Mouse (Mus musculus) heart, embryonic 14.5 days (tissue): ENCODE measurements around the gene Amt. TPM values are rescaled to one million over a fixed set of nuclear protein-coding genes. Genes with fewer than 3 reads are reported as not detected.

Experiments
- ATAC-seq: fragments of 200-750 bp; cut with Nextera tagmentation; 2 replicates; pipeline ENCODE4 v1.8.0; 2017; ENCODE audit warnings: low read depth, moderate TSS enrichment; ENCODE audit not compliant: insufficient number of reproducible peaks, insufficient read depth, low FRiP score
- H3K27ac ChIP-seq, 2 experiments: fragments of 200-500 bp in 1 of 2; fragments of 300-500 bp in 1 of 2; sonication (generic) in 1 of 2; replicated peaks in 1 of 2; 2 replicates each; pipeline ENCODE4 v1.5.1; 2012 to 2014; ENCODE audit warnings: low read depth in 2 of 2, low read length in 2 of 2, control low read depth in 1 of 2, mild to moderate bottlenecking in 1 of 2, mixed read lengths in 1 of 2; ENCODE audit not compliant: control insufficient read depth in 1 of 2, insufficient read depth in 1 of 2
- H3K27me3 ChIP-seq: fragments of 300-500 bp; sonication (generic); 2 replicates; pipeline ENCODE4 v1.6.1; 2014; ENCODE audit warnings: mild to moderate bottlenecking, low read length, control low read depth; ENCODE audit not compliant: control insufficient read depth, insufficient read depth
- H3K36me3 ChIP-seq: fragments of 300-500 bp; sonication (generic); 2 replicates; pipeline ENCODE4 v1.6.1; 2014; ENCODE audit warnings: mild to moderate bottlenecking, control low read depth, low read length, mixed read lengths; ENCODE audit not compliant: control insufficient read depth, insufficient read depth
- H3K4me1 ChIP-seq, 2 experiments: fragments of 200-500 bp in 1 of 2; fragments of 300-500 bp in 1 of 2; sonication (generic) in 1 of 2; 2 replicates each; pipeline ENCODE4 v1.6.1; 2012 to 2014; ENCODE audit warnings: low read length in 2 of 2, control low read depth in 1 of 2, mixed read lengths in 1 of 2; ENCODE audit not compliant: control insufficient read depth in 2 of 2, insufficient read depth in 2 of 2
- H3K4me2 ChIP-seq: fragments of 300-500 bp; sonication (generic); 2 replicates; pipeline ENCODE4 v1.6.1; 2014; ENCODE audit warnings: mild to moderate bottlenecking, low read length
- H3K4me3 ChIP-seq, 2 experiments: fragments of 200-500 bp in 1 of 2; fragments of 300-500 bp in 1 of 2; sonication (generic) in 1 of 2; 2 replicates each; pipeline ENCODE4 v1.5.1; 2012 to 2014; ENCODE audit warnings: low read length in 2 of 2, mild to moderate bottlenecking in 2 of 2, control low read depth in 1 of 2, low read depth in 1 of 2, moderate library complexity in 1 of 2; ENCODE audit not compliant: control insufficient read depth in 1 of 2, insufficient read depth in 1 of 2
- H3K9ac ChIP-seq: fragments of 300-500 bp; sonication (generic); 2 replicates; pipeline ENCODE4 v1.6.1; 2014; ENCODE audit warnings: mild to moderate bottlenecking, low read length
- H3K9me3 ChIP-seq: fragments of 300-500 bp; sonication (generic); 2 replicates; pipeline ENCODE4 v1.6.1; 2016; ENCODE audit warnings: low read length, control low read depth; ENCODE audit not compliant: control insufficient read depth
- WGBS: fragments of 180-500 bp; shearing (Covaris S2); extraction: QIAGEN DNeasy Blood & Tissue Kit; methylation state at CpG from one replicate; pipeline ENCODE4 v1.1.7; 2014; 5-methylcytosine and 5-hydroxymethylcytosine counted together
- polyA plus RNA-seq: library from polyadenylated mRNA; unstranded; fragments of >200 nt; fragmentation: Nextera tagmentation; extraction: Ambion mirVana; gene quantifications from 2 replicates; pipeline ENCODE4 v1.2.1, GENCODE M21; 2014

The Amt gene
- polyA plus RNA-seq, 1 experiment from 2014 or later: 10.4 TPM

DNA sequence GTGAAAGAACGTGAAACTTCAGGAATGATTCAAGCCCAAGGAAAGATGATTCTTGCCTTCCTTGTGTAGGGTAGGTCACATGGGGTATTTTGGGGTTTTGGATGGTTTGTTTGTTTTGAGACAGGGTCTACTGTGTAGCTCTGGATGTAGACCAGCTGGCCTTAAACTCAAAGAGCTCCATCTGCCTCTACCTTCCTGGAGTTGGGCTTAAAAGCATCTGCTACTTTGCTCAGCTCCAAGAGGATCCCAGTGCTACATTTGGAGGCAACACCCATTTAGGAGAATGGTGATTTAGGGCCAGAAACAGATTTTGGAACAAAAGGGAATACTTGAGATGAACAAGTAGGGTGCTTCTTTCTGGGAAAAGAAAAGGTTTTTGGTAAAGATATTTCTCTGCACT, 28.1 kb downstream of the Amt start:
- 90% methylated on average over 1 of the region's 1 CpGs for WGBS
- H3K4me3 ChIP-seq: no peak overlapping the region
- no peaks in the 10 kb centered on the region for H3K9me3 ChIP-seq
- H3K27me3 ChIP-seq: no peaks in the 10 kb centered on the region
- no peaks in the 10 kb centered on the region for H3K4me1 ChIP-seq
- no peak overlapping the region for H3K4me2 ChIP-seq
- no peak overlapping the region for H3K27ac ChIP-seq
- H3K36me3 ChIP-seq: peaks cover 55% of the 10 kb centered on the region
- H3K9ac ChIP-seq: no peak overlapping the region
- ATAC-seq: no peak

DNA sequence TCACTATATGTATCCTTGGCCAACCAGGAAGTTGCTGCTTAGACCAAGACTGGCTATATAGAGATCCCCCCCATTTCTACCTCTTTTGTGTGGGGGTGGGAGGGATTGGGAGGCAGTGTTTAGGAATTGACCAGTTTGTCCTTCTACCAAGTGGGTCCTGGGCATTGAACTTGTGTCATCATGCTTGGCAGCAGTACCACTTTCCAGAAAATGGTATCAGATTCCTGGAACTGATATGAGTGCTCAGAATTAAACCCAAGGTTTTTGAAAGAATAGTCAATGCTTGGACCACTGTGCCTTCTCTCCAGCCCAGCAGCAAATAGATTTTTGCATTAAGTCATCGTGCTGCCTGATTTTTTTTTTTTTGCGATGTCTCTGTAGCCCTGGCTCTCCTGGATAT, 29.2 kb downstream of the Amt start:
- Histone ChIP-seq H3K36me3 (peaks cover 59% of the 10 kb centered on the region), H3K4me3 (no peak overlapping the region)
- 98% methylated on average over 2 of the region's 2 CpGs for WGBS

DNA sequence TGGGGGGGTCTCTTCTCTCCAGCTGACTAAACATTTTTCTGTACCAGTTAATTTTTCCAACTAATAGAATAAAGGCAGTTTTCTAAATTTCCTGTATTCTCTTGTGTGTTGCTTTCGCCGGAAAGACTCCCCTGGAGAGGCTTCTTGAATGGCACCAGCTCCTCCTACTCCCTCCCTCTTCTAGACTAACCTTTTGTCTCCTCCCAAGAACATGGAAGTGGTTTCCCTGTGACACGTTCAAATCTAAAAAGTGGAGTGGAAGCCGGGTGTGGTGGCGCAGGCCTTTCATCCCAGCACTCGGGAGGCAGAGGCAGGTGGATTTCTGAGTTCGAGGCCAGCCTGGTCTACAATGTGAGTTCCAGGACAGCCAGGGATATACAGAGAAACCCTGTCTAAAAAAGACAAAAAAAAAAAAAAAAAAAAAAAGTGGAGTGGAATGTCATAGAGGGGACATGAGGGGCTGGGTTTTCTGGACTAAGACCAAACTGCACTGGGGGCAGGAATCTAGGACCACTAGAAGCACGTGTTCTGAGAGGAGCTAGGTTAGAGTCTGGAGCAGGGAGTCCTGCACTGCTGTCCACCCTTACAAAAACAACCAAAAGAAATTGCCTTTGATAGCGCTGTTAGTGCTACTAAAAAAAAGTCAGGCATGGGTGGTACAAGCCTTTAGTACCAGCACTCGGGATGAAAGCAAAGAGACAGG, 41.3 kb downstream of the Amt start:
- peaks cover 46% of the 10 kb centered on the region for H3K36me3 ChIP-seq
- no peak for ATAC-seq
- 68% methylated on average over 10 of the region's 10 CpGs for WGBS

More for the DNA sequence above, 29.2 kb downstream of the Amt start:
- H3K9me3 ChIP-seq: no peaks in the 10 kb centered on the region
- H3K27me3 ChIP-seq: no peaks in the 10 kb centered on the region
- no peak overlapping the region for H3K9ac ChIP-seq
- H3K27ac ChIP-seq: no peak overlapping the region
- H3K4me1 ChIP-seq: no peaks in the 10 kb centered on the region
- no peak overlapping the region for H3K4me2 ChIP-seq
- ATAC-seq: no peak

DNA sequence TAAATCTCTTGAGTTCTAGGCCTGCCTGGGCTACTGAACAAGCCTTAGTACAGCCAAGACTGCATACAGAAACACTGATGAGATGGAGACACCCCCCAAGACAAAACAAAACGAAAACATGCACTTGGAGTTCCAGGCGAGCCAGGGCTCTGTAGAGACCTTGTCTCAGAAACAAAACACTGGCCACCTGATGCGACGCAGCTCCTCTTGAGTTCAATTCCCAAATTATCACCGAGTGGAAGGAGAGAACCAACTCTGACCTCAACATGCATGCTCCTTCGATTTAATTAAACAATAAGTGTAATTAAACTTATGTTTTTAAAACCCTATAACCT, 41.9 kb downstream of the Amt start:
- peak overlapping the region; percentile 87 to 92 for H3K27ac ChIP-seq
- peaks cover 40% of the 10 kb centered on the region for H3K36me3 ChIP-seq
- no peaks in the 10 kb centered on the region for H3K27me3 ChIP-seq
- peaks cover 11 to 25% of the 10 kb centered on the region in 2 experiments for H3K4me1 ChIP-seq
- ATAC-seq: no peak
- peak overlapping the region in 1 of 2 experiments; percentile 56; a peak in 3 of 4 replicates for H3K4me3 ChIP-seq
- H3K9ac ChIP-seq: peak overlapping the region; percentile 80
- 22% methylated on average over 6 of the region's 6 CpGs for WGBS
- H3K4me2 ChIP-seq: peak overlapping the region; percentile 92
- no peaks in the 10 kb centered on the region for H3K9me3 ChIP-seq

More for the DNA sequence above, 41.3 kb downstream of the Amt start:
- Histone ChIP-seq H3K27me3 (no peaks in the 10 kb centered on the region), H3K27ac (peak overlapping the region; percentile 87 to 92), H3K9ac (peak overlapping the region; percentile 80; the same call in 1 of the 2 replicates), H3K9me3 (no peaks in the 10 kb centered on the region), H3K4me1 (peaks cover 11 to 25% of the 10 kb centered on the region in 2 experiments), H3K4me2 (peak overlapping the region; percentile 92), H3K4me3 (peak overlapping the region in 1 of 2 experiments; percentile 56; a peak in 1 of 4 replicates)

DNA sequence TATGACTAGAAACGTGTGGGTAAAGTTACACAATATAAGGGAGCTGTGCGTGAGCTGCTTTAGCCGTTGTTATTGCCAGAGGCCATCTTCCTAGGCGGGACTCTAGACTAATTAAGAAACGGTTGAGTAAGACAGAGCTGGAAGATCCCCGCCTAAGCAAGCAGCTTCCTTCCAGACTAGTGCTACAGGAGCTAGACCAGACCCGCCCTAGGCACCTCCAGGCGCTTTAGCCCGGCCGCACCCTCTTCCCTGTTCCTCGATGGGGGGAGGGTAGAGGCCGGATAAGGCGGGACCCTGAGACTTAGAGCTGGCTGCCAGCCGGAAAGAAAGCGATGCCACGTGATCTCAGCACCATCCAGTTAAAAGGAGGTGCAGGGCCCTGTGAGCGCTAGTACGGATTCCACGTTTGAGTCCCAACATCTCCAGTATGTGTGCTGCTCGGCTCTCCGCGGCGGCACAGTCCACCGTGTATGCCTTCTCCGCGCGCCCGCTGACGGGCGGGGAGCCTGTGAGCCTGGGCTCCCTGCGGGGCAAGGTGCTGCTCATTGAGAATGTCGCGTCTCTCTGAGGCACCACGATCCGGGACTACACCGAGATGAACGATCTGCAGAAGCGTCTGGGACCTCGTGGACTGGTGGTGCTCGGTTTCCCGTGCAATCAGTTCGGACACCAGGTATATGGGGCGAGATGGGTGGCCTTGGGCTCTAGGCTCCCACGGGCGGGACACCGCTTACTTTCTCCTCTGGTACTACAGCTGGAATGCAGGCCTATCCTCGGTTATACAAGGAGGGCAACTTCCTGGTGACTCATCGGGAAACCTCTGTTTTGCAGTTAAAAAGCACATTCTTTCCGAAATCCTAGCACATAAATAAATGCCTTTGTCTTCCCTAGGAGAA, 42.5 kb downstream of the Amt start, which contains the start of gene Gpx1:
Gpx1 (plus strand) TSS at position 18 of the 896 bp plus-strand sequence.
- peak; percentile 94 for ATAC-seq
- Histone ChIP-seq H3K4me1 (peaks cover 11 to 25% of the 10 kb centered on the region in 2 experiments), H3K27ac (peak within 1 kb of the TSS; percentile 87 to 92), H3K4me2 (peak within 1 kb of the TSS; percentile 92), H3K27me3 (no peaks in the 10 kb centered on the region), H3K9ac (peak within 1 kb of the TSS; percentile 80), H3K9me3 (no peaks in the 10 kb centered on the region), H3K4me3 (peak within 1 kb of the TSS; percentile 56 to 60), H3K36me3 (peaks cover 34% of the 10 kb centered on the region)
- under 1% methylated on average over 49 of the region's 49 CpGs for WGBS

DNA sequence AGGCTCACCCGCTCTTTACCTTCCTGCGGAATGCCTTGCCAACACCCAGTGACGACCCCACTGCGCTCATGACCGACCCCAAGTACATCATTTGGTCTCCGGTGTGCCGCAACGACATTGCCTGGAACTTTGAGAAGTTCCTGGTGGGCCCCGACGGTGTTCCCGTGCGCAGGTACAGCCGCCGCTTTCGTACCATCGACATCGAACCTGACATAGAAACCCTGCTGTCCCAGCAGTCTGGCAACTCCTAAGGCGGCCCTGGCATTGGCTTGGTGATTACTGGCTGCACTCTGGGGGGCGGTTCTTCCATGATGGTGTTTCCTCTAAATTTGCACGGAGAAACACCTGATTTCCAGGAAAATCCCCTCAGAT, 43.2 kb downstream of the Amt start:
- H3K4me1 ChIP-seq: peaks cover 11 to 25% of the 10 kb centered on the region in 2 experiments
- no peaks in the 10 kb centered on the region for H3K27me3 ChIP-seq
- peak overlapping the region; percentile 56 to 60 for H3K4me3 ChIP-seq
- no peak for ATAC-seq
- H3K4me2 ChIP-seq: peak overlapping the region; percentile 92
- H3K36me3 ChIP-seq: peaks cover 27% of the 10 kb centered on the region
- WGBS: 8% methylated on average over 20 of the region's 20 CpGs
- H3K9me3 ChIP-seq: no peaks in the 10 kb centered on the region
- H3K9ac ChIP-seq: peak overlapping the region; percentile 80
- H3K27ac ChIP-seq: peak overlapping the region; percentile 87 to 92

DNA sequence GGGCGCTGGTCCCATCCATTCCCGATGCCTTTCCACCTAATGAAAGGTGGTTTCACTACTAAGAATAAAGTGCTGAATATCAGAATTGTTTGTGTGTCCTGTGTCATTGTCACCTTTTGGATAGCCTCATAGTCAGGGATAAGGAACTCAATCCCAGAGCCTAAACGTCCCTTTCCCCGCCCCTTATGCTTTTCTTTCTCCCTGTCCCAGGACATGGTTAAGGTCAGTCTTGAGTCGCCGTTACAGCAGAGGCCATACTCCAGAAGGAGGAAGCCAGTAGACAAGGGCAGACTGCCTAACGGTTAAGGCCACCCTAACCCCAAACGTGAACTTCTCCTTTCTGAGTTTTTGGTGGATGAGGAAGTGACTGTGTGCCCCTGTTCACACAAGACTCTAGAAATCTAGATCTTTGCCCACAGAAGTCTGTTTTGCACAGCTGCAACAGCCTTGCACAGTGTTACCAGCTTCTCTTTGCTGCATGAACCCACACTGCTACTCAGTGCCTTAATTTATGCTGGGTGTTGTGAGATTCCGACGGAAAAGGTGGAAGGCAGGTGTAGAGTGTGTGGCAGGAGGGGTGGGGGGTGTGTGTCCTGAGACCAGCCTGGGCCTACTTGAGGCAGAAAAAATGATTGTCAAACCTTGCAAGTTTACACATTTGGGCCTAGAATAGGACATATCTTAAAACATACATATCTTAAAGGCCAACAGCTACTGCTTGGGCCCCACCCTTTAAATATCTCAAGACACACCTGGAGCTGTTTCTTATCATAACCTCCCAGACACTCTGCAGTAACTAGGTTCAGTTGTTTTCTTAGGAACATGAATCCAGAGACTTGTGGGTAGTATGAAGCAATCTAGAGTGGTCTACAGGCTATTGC, 43.8 kb downstream of the Amt start:
- WGBS: 50% methylated on average over 10 of the region's 10 CpGs
- peak overlapping the region; percentile 51 to 92 for H3K27ac ChIP-seq
- H3K9ac ChIP-seq: peak overlapping the region; percentile 80
- ATAC-seq: no peak
- H3K4me3 ChIP-seq: peak overlapping the region; percentile 56 to 60
- peaks cover 21% of the 10 kb centered on the region for H3K36me3 ChIP-seq
- H3K4me2 ChIP-seq: peak overlapping the region; percentile 92
- no peaks in the 10 kb centered on the region for H3K27me3 ChIP-seq
- H3K4me1 ChIP-seq: peaks cover 11 to 25% of the 10 kb centered on the region in 2 experiments
- no peaks in the 10 kb centered on the region for H3K9me3 ChIP-seq
